15 mouse cellular contexts compared by ENCODE assay signal in genomic region chr7:67754606-67755005, GRCm38 (mm10). TPM values are rescaled to one million over a fixed set of nuclear protein-coding genes. Genes with fewer than 3 reads are reported as not detected.
A peak's percentile ranks its signal among the peaks of the same experiment; 100 is the strongest.
DNase-seq lines count a peak whose midpoint lies in the region; ATAC-seq lines count a peak whose summit lies in the region.
"Had no signal": no experiment of that assay in that cellular context is flagged by ENCODE, and none has a peak within 500 bp of the region (broad histone marks: within the 10 kb centered on the region; RNA-seq: fewer than 3 reads in every experiment).

No protein-coding gene starts in this region.

- DNase-seq in heart, adult 18-20 months: peak; percentile 64 to 82
- DNase-seq in Muller cell, postnatal 12 days (ENCODE audit: inconsistent ontology term): peak; percentile 3
- DNase-seq in heart, adult 8-10 months (ENCODE audit: low spot score): peak; percentile 44
- DNase-seq in ovary, postnatal 14 days (ENCODE audit: low spot score): peak; percentile 36
- DNase-seq in liver, embryonic 11.5 days (ENCODE audit: low spot score): no peak
- DNase-seq: cerebellum, adult 9-11 months; forebrain, postnatal 0 days; kidney, adult 8-10 months; kidney, postnatal 4 days; layer of hippocampus, postnatal 36 days; left cerebral cortex, postnatal 4 days had no signal

- no peaks in the 10 kb centered on the region for H3K36me3 ChIP-seq in heart, embryonic 11.5 days (ENCODE audit: control insufficient read depth, insufficient read depth, low read length)
- no peaks in the 10 kb centered on the region for H3K36me3 ChIP-seq in liver, embryonic 12.5 days
- no peaks in the 10 kb centered on the region for H3K36me3 ChIP-seq in liver, embryonic 11.5 days (ENCODE audit: control insufficient read depth, insufficient read depth, low read length)
- no peaks in the 10 kb centered on the region for H3K36me3 ChIP-seq in intestine, embryonic 15.5 days
- H3K36me3 ChIP-seq: hindbrain, embryonic 13.5 days had no signal

- H3K4me3 ChIP-seq in heart, embryonic 11.5 days (ENCODE audit: low read depth, low read length): no peak overlapping the region
- H3K4me3 ChIP-seq in liver, embryonic 12.5 days: no peak overlapping the region
- H3K4me3 ChIP-seq in liver, embryonic 11.5 days (ENCODE audit: low read depth, low read length): no peak overlapping the region
- no peak overlapping the region for H3K4me3 ChIP-seq in intestine, embryonic 15.5 days (replicated peaks)
- H3K4me3 ChIP-seq: hindbrain, embryonic 13.5 days had no signal

- H3K9ac ChIP-seq in heart, embryonic 11.5 days (ENCODE audit: low read depth, low read length): no peak overlapping the region
- H3K9ac ChIP-seq in liver, embryonic 12.5 days: no peak overlapping the region
- no peak overlapping the region for H3K9ac ChIP-seq in liver, embryonic 11.5 days (ENCODE audit: low read depth, low read length)
- H3K9ac ChIP-seq in intestine, embryonic 15.5 days: no peak overlapping the region
- H3K9ac ChIP-seq: forebrain, postnatal 0 days; hindbrain, embryonic 13.5 days had no signal

- no peaks in the 10 kb centered on the region; the same call in 1 of the 2 replicates for H3K4me1 ChIP-seq in heart, embryonic 11.5 days (ENCODE audit: control insufficient read depth, insufficient read depth, low read length)
- H3K4me1 ChIP-seq in liver, embryonic 12.5 days: peaks cover 13% of the 10 kb centered on the region
- H3K4me1 ChIP-seq in liver, embryonic 11.5 days (replicated peaks; ENCODE audit: control insufficient read depth, insufficient read depth, low read length): no peaks in the 10 kb centered on the region; the same call in none of the 2 replicates
- peaks cover 7% of the 10 kb centered on the region for H3K4me1 ChIP-seq in intestine, embryonic 15.5 days (replicated peaks)

- no peak overlapping the region for H3K27ac ChIP-seq in heart, embryonic 11.5 days (ENCODE audit: low read depth, low read length)
- no peak overlapping the region for H3K27ac ChIP-seq in liver, embryonic 12.5 days
- H3K27ac ChIP-seq in liver, embryonic 11.5 days (ENCODE audit: low read depth, low read length): no peak overlapping the region
- no peak overlapping the region for H3K27ac ChIP-seq in intestine, embryonic 15.5 days
- H3K27ac ChIP-seq: hindbrain, embryonic 13.5 days had no signal

- no peaks in the 10 kb centered on the region for H3K9me3 ChIP-seq in heart, embryonic 11.5 days (replicated peaks; ENCODE audit: control insufficient read depth, low read length)
- no peaks in the 10 kb centered on the region for H3K9me3 ChIP-seq in liver, embryonic 12.5 days (replicated peaks)
- H3K9me3 ChIP-seq in liver, embryonic 11.5 days (ENCODE audit: control insufficient read depth, low read length): no peaks in the 10 kb centered on the region
- no peaks in the 10 kb centered on the region for H3K9me3 ChIP-seq in intestine, embryonic 15.5 days
- H3K9me3 ChIP-seq: hindbrain, embryonic 13.5 days had no signal

- no peak for ATAC-seq in heart, embryonic 11.5 days (replicated peaks; ENCODE audit: insufficient number of reproducible peaks, low FRiP score, low TSS enrichment)
- no peak for ATAC-seq in liver, embryonic 12.5 days
- ATAC-seq in liver, embryonic 11.5 days (replicated peaks; ENCODE audit: low FRiP score): no peak
- ATAC-seq in intestine, embryonic 15.5 days: no peak
- ATAC-seq: forebrain, postnatal 0 days had no signal

- WGBS in heart, embryonic 11.5 days (ENCODE audit: insufficient replicate concordance): 70% methylated on average over 11 of the region's 11 CpGs
- 63% methylated on average over 11 of the region's 11 CpGs for WGBS in liver, embryonic 12.5 days (ENCODE audit: insufficient replicate concordance)
- 73% methylated on average over 11 of the region's 11 CpGs for WGBS in liver, embryonic 11.5 days
- WGBS in intestine, embryonic 15.5 days: 72% methylated on average over 11 of the region's 11 CpGs

- H3K27me3 ChIP-seq in heart, embryonic 11.5 days (ENCODE audit: control insufficient read depth, insufficient read depth, low read length): peaks cover 10% of the 10 kb centered on the region
- H3K27me3 ChIP-seq in liver, embryonic 12.5 days (replicated peaks): peaks cover 59% of the 10 kb centered on the region
- peaks cover 29% of the 10 kb centered on the region for H3K27me3 ChIP-seq in liver, embryonic 11.5 days (replicated peaks; ENCODE audit: control insufficient read depth, insufficient read depth, low read length)
- H3K27me3 ChIP-seq in intestine, embryonic 15.5 days (replicated peaks): peaks cover 6% of the 10 kb centered on the region; the same call in 1 of the 2 replicates

- no peak overlapping the region for H3K4me2 ChIP-seq in heart, embryonic 11.5 days
- H3K4me2 ChIP-seq in liver, embryonic 12.5 days: no peak overlapping the region
- no peak overlapping the region for H3K4me2 ChIP-seq in liver, embryonic 11.5 days
- H3K4me2 ChIP-seq in intestine, embryonic 15.5 days (replicated peaks): no peak overlapping the region
- H3K4me2 ChIP-seq: hindbrain, embryonic 13.5 days had no signal

RNA-seq across cellular contexts. Expression of gene Synm, which starts 4.9 kb away (rescaled TPM):
- 10 to 100 TPM in 1 of 2 experiments, 1 to 10 TPM in 1; 9.6 to 10.6 TPM for total RNA-seq in heart, adult 18-20 months (2021)
- polyA plus RNA-seq in heart, embryonic 11.5 days (2014; fragmentation: Nextera tagmentation; extraction: Ambion mirVana): 3.4 and 5.9 TPM in 2 replicates
- 10 to 100 TPM in 1 of 4 experiments, 1 to 10 TPM in 3; 9.0 to 12.2 (median 9.9) TPM for total RNA-seq in heart, adult 8-10 months (2022)
- polyA plus RNA-seq in liver, embryonic 12.5 days (2016; fragmentation: Nextera tagmentation; extraction: Ambion mirVana): 0.13 and 0.17 TPM in 2 replicates
- polyA plus RNA-seq in liver, embryonic 11.5 days (2014; fragmentation: Nextera tagmentation; extraction: Ambion mirVana): 0.14 and 0.23 TPM in 2 replicates
- polyA plus RNA-seq in intestine, embryonic 15.5 days (2015; fragmentation: Nextera tagmentation; extraction: Ambion mirVana): 4.1 and 4.7 TPM in 2 replicates
